Comparison of ENCODE assay signal across 8 mouse cellular contexts in the genomic region with DNA sequence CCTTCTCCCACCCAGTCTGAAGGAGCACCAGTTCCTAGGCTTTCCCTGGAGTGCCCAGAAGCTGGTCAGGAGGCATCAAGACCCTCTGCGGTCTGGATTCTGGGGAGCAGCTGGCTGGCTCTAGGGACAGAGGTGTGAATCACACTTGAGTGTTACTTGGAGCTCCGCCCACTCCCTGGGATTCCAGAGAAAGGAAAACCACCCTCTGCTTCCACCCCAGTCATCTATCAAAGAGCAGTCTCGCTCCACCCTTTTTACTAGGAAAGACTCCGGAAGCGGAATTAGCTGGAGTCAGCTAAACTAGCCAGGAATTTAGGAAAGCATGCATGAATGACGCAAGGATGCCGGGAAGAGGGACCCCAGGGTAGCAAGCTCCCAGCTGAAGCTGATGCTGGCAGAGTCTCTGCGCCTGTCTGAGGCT. TPM values are rescaled to one million over a fixed set of nuclear protein-coding genes. Genes with fewer than 3 reads are reported as not detected.
DNase-seq lines count a peak whose midpoint lies in the region; ATAC-seq and TF ChIP-seq lines count a peak whose summit lies in the region.

No protein-coding gene starts in this region.

- intact Hi-C loops in left cerebral cortex, adult 2 months (cut with DNase I), result no loop called here

- H3K27me3 ChIP-seq in embryonic facial prominence, embryonic 15.5 days, result no peaks in the 10 kb centered on the region
- no peaks in the 10 kb centered on the region for H3K27me3 ChIP-seq in hindbrain, postnatal 0 days (ENCODE audit: insufficient read depth, low read length)
- peaks cover 36% of the 10 kb centered on the region for H3K27me3 ChIP-seq in liver, embryonic 12.5 days (replicated peaks)
- no peaks in the 10 kb centered on the region for H3K27me3 ChIP-seq in small intestine, adult 2 months (ENCODE audit: control insufficient read depth, insufficient read depth, low read length)

- no peaks in the 10 kb centered on the region for H3K9me3 ChIP-seq in embryonic facial prominence, embryonic 15.5 days (replicated peaks)
- H3K9me3 ChIP-seq in hindbrain, postnatal 0 days (ENCODE audit: low read length), result no peaks in the 10 kb centered on the region
- no peaks in the 10 kb centered on the region for H3K9me3 ChIP-seq in liver, embryonic 12.5 days (replicated peaks)

- no peak overlapping the region for H3K9ac ChIP-seq in embryonic facial prominence, embryonic 15.5 days
- H3K9ac ChIP-seq in hindbrain, postnatal 0 days (replicated peaks; ENCODE audit: low read length), result no peak overlapping the region
- H3K9ac ChIP-seq in liver, embryonic 12.5 days, result no peak overlapping the region

- peak overlapping the region; percentile 22 for H3K4me2 ChIP-seq in embryonic facial prominence, embryonic 15.5 days (replicated peaks)
- H3K4me2 ChIP-seq in hindbrain, postnatal 0 days (ENCODE audit: low read depth, low read length), result 0 out of 2 replicates have a peak overlapping the region, but pooled peaks have one; percentile 18
- peak overlapping the region; percentile 13; the same call in 1 of the 2 replicates for H3K4me2 ChIP-seq in liver, embryonic 12.5 days

- TF ChIP-seq POLR2A in small intestine, adult 2 months (IDR thresholded peaks at IDR 0.05; ENCODE audit: low read depth, low read length), result no peak

- no peak overlapping the region for H3K4me3 ChIP-seq in embryonic facial prominence, embryonic 15.5 days (replicated peaks)
- H3K4me3 ChIP-seq in hindbrain, postnatal 0 days (ENCODE audit: low read length), result no peak overlapping the region
- no peak overlapping the region for H3K4me3 ChIP-seq in liver, embryonic 12.5 days
- H3K4me3 ChIP-seq in small intestine, adult 2 months (ENCODE audit: low read depth, low read length), result peak overlapping the region; percentile 27
- no peak overlapping the region for H3K4me3 ChIP-seq in left cerebral cortex, adult 2 months

- DNase-seq in gastrocnemius, adult 18-20 months (ENCODE audit: low spot score), result peak; percentile 65
- no peak for DNase-seq in gastrocnemius, postnatal 4 days (ENCODE audit: low spot score in 2 of 2)
- no peak for DNase-seq in hindbrain, postnatal 0 days (ENCODE audit: low spot score)
- no peak for DNase-seq in left cerebral cortex, adult 2 months (ENCODE audit: extremely low spot score in 1 of 2, low spot score in 2 of 2)

- no peak for ATAC-seq in embryonic facial prominence, embryonic 15.5 days (ENCODE audit: insufficient number of reproducible peaks, low FRiP score, low TSS enrichment, low read depth)
- ATAC-seq in hindbrain, postnatal 0 days, result peak; percentile 27; the same call in 1 of the 2 replicates
- no peak for ATAC-seq in liver, embryonic 12.5 days
- ATAC-seq in inflammation-experienced regulatory T-cells, adult 6 months, result no peak

- 15% methylated on average over 8 of the region's 8 CpGs for WGBS in embryonic facial prominence, embryonic 15.5 days
- WGBS in hindbrain, postnatal 0 days, result 20% methylated on average over 8 of the region's 8 CpGs
- 7% methylated on average over 8 of the region's 8 CpGs for WGBS in liver, embryonic 12.5 days (ENCODE audit: insufficient replicate concordance)
- 16% methylated on average over 8 of the region's 8 CpGs for WGBS in small intestine, adult 2 months

- peaks cover 12% of the 10 kb centered on the region for H3K4me1 ChIP-seq in embryonic facial prominence, embryonic 15.5 days
- peaks cover 7% of the 10 kb centered on the region; the same call in 1 of the 2 replicates for H3K4me1 ChIP-seq in hindbrain, postnatal 0 days (ENCODE audit: insufficient read depth, low read length)
- H3K4me1 ChIP-seq in liver, embryonic 12.5 days, result no peaks in the 10 kb centered on the region
- H3K4me1 ChIP-seq in small intestine, adult 2 months (ENCODE audit: control insufficient read depth, insufficient read depth, insufficient read length, low read length), result no peaks in the 10 kb centered on the region

- no peak overlapping the region for H3K27ac ChIP-seq in embryonic facial prominence, embryonic 15.5 days (replicated peaks)
- H3K27ac ChIP-seq in hindbrain, postnatal 0 days, result no peak overlapping the region
- no peak overlapping the region for H3K27ac ChIP-seq in liver, embryonic 12.5 days
- H3K27ac ChIP-seq in small intestine, adult 2 months (ENCODE audit: insufficient read depth, low read depth, low read length), result no peak overlapping the region
- H3K27ac ChIP-seq in left cerebral cortex, adult 2 months, result no peak overlapping the region

- TF ChIP-seq CTCF in hindbrain, postnatal 0 days (IDR thresholded peaks at IDR 0.05; ENCODE audit: low read depth), result no peak
- TF ChIP-seq CTCF in small intestine, adult 2 months (IDR thresholded peaks at IDR 0.05; ENCODE audit: extremely low read depth, insufficient read length, insufficient replicate concordance, low read depth, low read length), result no peak
- TF ChIP-seq CTCF in left cerebral cortex, adult 2 months (IDR thresholded peaks at IDR 0.05), result no peak

- H3K36me3 ChIP-seq in embryonic facial prominence, embryonic 15.5 days, result no peaks in the 10 kb centered on the region
- no peaks in the 10 kb centered on the region for H3K36me3 ChIP-seq in hindbrain, postnatal 0 days (ENCODE audit: insufficient read depth, low read length)
- H3K36me3 ChIP-seq in liver, embryonic 12.5 days, result no peaks in the 10 kb centered on the region
- H3K36me3 ChIP-seq in small intestine, adult 2 months (ENCODE audit: control insufficient read depth, insufficient read depth, low read length), result no peaks in the 10 kb centered on the region

RNA-seq across cellular contexts. Expression of gene Loxl4, which starts 18.9 kb away (rescaled TPM):
- total RNA-seq in gastrocnemius, adult 18-20 months (2021), result 1 to 10 TPM in 1 of 2 experiments, under 1 TPM in 1; 0.64 to 1.5 TPM
- total RNA-seq in gastrocnemius, postnatal 4 days (2021), result 1 to 10 TPM; 1.5 to 2.4 TPM
- polyA plus RNA-seq in embryonic facial prominence, embryonic 15.5 days (2015; fragmentation: Nextera tagmentation; extraction: Ambion mirVana), result 4.5 and 5.0 TPM in 2 replicates
- 0.72 and 0.78 TPM in 2 replicates for total RNA-seq in hindbrain, postnatal 0 days (2014; rRNA removed)
- polyA plus RNA-seq in hindbrain, postnatal 0 days (2015; fragmentation: Nextera tagmentation; extraction: Ambion mirVana), result 0.18 TPM in 1 of 2 replicates, not detected in the other
- 0.08 and 0.11 TPM in 2 replicates for polyA plus RNA-seq in liver, embryonic 12.5 days (2016; fragmentation: Nextera tagmentation; extraction: Ambion mirVana)
- 1.1 and 1.7 TPM in 2 replicates for polyA plus RNA-seq in small intestine, adult 2 months (2012; rRNA removed)
- total RNA-seq in left cerebral cortex, adult 2 months (2021), result under 1 TPM; 0.20 to 0.35 TPM
- under 1 TPM; 0.15 to 0.38 (median 0.17) TPM for polyA plus RNA-seq in inflammation-experienced regulatory T-cells, adult 6 months (2017; shearing (Covaris generic))
